Mouse (Mus musculus) small intestine, adult 2 months (tissue): Measurements from ENCODE around the gene Cacna1g.

Source experiments
- CTCF ChIP-seq: fragments of 200-500 bp; IDR thresholded peaks from 2 replicates; pipeline ENCODE4 v1.5.1; 2012; ENCODE audit warnings: low read depth, mild to moderate bottlenecking, control low read depth, inconsistent platforms, low read length, moderate library complexity, mixed read lengths; ENCODE audit not compliant: insufficient replicate concordance, insufficient read length; ENCODE audit errors: extremely low read depth
- POLR2A ChIP-seq: fragments of 200-500 bp; IDR thresholded peaks from 2 replicates; pipeline ENCODE4 v1.6.1; 2012; ENCODE audit warnings: low read depth, mild to moderate bottlenecking, control low read depth, inconsistent platforms, low read length, moderate library complexity

DNA sequence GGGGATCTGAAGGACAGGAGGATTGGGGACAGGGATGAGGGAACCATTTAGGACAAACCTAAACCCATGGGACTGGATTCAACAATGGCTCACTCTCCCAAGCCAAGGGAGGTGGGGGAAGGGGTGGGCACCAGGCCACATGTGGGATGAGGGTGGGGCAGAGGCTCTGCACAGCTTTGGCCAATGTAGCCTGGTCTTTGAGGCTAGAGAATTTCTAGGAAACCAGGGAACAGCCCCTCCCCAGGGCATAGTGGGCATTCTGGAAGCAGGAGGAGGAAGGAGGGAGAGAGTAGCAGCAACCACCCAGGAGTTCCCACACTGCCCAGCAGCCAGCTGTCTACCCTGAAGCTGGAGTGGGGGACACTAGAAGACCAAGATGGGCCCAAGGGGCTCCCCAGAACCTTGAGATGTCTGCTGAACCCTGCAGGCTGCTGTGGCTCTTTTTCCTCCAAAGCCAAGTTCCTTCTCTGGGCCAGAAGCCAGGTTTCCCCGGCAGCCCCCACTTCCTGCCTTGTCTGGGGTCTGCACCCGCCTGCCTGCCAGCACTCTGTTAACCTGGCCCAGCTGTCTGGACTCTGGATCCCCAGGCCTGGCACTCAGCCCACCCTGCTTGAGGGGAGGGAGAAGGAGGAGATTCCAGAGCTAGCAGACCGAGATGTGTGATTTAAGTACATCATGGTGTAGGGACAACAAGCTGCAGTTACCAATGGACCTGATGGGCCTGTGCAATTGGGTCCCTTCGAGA lies 45.7 kb downstream of the Cacna1g start:
- TF ChIP-seq CTCF (no peak), POLR2A (no peak)
